Mouse (Mus musculus) heart, embryonic 12.5 days (tissue): ENCODE measurements around the gene Mad1l1. TPM values are rescaled to one million over a fixed set of nuclear protein-coding genes. Genes with fewer than 3 reads are reported as not detected.

Experiments
- ATAC-seq: fragments of 200-750 bp; cut with Nextera tagmentation; 2 replicates; pipeline ENCODE4 v1.8.0; 2017; ENCODE audit warnings: moderate TSS enrichment, moderate library complexity; ENCODE audit not compliant: insufficient number of reproducible peaks, low FRiP score
- H3K27ac ChIP-seq: fragments of 300-500 bp; sonication (generic); 2 replicates; pipeline ENCODE4 v1.5.1; 2016; ENCODE audit warnings: mild to moderate bottlenecking, moderate library complexity; ENCODE audit not compliant: poor library complexity, severe bottlenecking
- H3K27me3 ChIP-seq: fragments of 300-500 bp; sonication (generic); replicated peaks from 2 replicates; pipeline ENCODE4 v1.6.1; 2016; ENCODE audit warnings: mild to moderate bottlenecking, moderate library complexity
- H3K36me3 ChIP-seq: fragments of 300-500 bp; sonication (generic); 2 replicates; pipeline ENCODE4 v1.6.1; 2016; ENCODE audit warnings: mild to moderate bottlenecking, moderate library complexity
- H3K4me1 ChIP-seq: fragments of 300-500 bp; sonication (generic); replicated peaks from 2 replicates; pipeline ENCODE4 v1.6.1; 2016; ENCODE audit warnings: mild to moderate bottlenecking
- H3K4me2 ChIP-seq: fragments of 300-500 bp; sonication (generic); 2 replicates; pipeline ENCODE4 v1.6.1; 2016; ENCODE audit warnings: mild to moderate bottlenecking, moderate library complexity
- H3K4me3 ChIP-seq: fragments of 300-500 bp; sonication (generic); 2 replicates; pipeline ENCODE4 v1.5.1; 2016; ENCODE audit warnings: mild to moderate bottlenecking
- H3K9ac ChIP-seq: fragments of 300-500 bp; sonication (generic); 2 replicates; pipeline ENCODE4 v1.6.1; 2016; ENCODE audit warnings: mild to moderate bottlenecking, moderate library complexity
- H3K9me3 ChIP-seq: fragments of 300-500 bp; sonication (generic); replicated peaks from 2 replicates; pipeline ENCODE4 v1.6.1; 2016; ENCODE audit warnings: mild to moderate bottlenecking, moderate library complexity
- WGBS: fragments of 180-500 bp; shearing (Covaris S2); methylation state at CpG from one replicate; pipeline ENCODE4 v1.1.7; 2016; 5-methylcytosine and 5-hydroxymethylcytosine counted together
- polyA plus RNA-seq: library from polyadenylated mRNA; unstranded; fragments of >200 nt; fragmentation: Nextera tagmentation; extraction: Ambion mirVana; gene quantifications from 2 replicates; pipeline ENCODE4 v1.2.1, GENCODE M21; 2016

Gene Mad1l1
- polyA plus RNA-seq, 1 experiment from 2014 or later = 26.3 TPM

DNA sequence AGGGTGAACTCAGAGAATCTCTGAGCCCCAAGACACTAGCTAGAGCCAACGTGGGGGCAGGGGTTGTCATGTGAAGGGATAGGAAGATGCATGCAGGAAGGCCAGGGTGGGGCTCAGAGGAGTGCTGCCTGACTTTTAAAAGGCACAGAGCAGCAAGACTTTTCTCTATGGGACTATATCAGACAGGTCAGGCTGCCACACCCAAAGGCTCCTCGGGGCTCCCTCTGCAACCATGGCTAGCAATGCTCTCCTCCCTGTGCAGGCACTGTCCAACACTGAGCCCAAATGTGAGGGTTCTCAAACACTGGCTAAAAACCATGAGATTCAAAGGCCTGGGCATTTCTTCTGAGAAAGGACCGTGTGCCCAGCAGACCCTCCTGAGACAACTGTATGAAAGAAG is 82.5 kb downstream of the Mad1l1 start:
- 71% methylated on average over 3 of the region's 3 CpGs for WGBS
- Histone ChIP-seq H3K27me3 (peaks cover 5% of the 10 kb centered on the region; the same call in 1 of the 2 replicates), H3K4me1 (no peaks in the 10 kb centered on the region; the same call in 1 of the 2 replicates), H3K9me3 (no peaks in the 10 kb centered on the region), H3K27ac (no peak overlapping the region), H3K36me3 (no peaks in the 10 kb centered on the region; the same call in 1 of the 2 replicates), H3K9ac (no peak overlapping the region), H3K4me2 (no peak overlapping the region), H3K4me3 (no peak overlapping the region)
- no peak for ATAC-seq

DNA sequence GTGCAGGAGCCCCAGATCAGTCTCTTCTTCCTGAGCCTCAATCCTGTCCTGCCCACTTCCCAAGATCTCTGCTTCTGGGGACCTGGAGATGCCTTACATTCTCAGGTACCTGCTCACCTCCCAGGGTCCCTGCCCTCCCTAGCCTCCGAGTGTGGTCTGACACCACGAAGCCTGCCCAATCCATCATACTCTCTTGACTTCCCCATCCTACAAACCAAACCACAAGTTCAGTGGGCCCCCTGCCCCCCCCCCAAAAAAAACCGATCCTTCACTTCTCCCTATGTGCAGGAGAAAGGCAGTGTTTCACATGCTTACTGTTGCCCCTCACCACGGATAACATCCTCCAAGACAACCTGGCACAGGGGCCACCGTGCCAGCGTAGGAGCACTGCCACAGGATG is 90.5 kb downstream of the Mad1l1 start:
- Histone ChIP-seq H3K36me3 (no peaks in the 10 kb centered on the region), H3K4me2 (no peak overlapping the region), H3K9me3 (no peaks in the 10 kb centered on the region), H3K27me3 (no peaks in the 10 kb centered on the region), H3K27ac (no peak overlapping the region), H3K9ac (no peak overlapping the region), H3K4me1 (0 out of 2 replicates have a peak, but pooled peaks cover 3% of the 10 kb centered on the region), H3K4me3 (no peak overlapping the region)
- WGBS = 81% methylated on average over 6 of the region's 6 CpGs
- no peak for ATAC-seq

DNA sequence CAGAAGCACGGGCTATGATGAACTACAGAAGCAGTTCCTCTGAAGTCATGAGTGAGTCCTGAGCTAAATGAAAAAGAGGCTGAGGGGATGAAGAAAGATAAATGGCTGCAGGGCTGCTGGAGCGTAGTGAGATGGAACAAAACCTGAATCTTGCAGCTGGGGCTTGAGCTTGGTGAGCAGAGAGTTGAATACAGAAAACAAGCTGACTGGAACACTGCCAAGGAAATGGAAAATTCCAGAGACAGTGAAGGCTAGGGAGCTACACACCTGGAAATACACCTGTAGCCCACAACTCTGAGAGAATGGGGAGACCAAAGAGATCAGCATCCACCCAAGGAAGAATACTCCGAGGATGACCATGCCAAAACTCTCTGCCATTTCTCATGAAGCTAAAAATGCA is 93.0 kb downstream of the Mad1l1 start:
- 89% methylated on average over 3 of the region's 3 CpGs for WGBS

DNA sequence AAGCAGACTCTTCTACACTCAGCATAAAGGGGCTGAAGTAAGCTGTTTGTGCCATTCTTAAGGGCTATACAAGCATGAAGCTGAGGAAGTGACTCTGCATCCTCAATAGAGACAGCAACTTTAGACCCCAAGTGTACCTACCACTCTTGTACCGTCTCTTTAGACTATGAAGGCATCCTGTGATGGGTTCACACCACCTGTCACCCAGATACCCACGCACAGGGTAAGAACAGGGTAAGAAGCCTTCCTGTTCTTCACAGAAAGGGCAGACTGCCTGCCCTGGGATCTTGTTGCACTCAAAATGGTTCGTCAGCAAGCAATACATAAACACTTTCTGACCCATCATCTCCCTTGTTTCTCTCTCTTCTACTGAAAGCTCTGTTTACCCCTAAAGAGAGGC is 94.5 kb downstream of the Mad1l1 start:
- Histone ChIP-seq H3K36me3 (no peaks in the 10 kb centered on the region), H3K27me3 (0 out of 2 replicates have a peak, but pooled peaks cover under 1% of the 10 kb centered on the region), H3K27ac (no peak overlapping the region), H3K9me3 (no peaks in the 10 kb centered on the region), H3K4me2 (no peak overlapping the region), H3K4me3 (no peak overlapping the region), H3K9ac (no peak overlapping the region), H3K4me1 (0 out of 2 replicates have a peak, but pooled peaks cover 3% of the 10 kb centered on the region)
- WGBS = 89% methylated on average over 3 of the region's 3 CpGs
- ATAC-seq = no peak

More for the DNA sequence above, 93.0 kb downstream of the Mad1l1 start:
- no peaks in the 10 kb centered on the region for H3K9me3 ChIP-seq
- H3K4me1 ChIP-seq = 0 out of 2 replicates have a peak, but pooled peaks cover 3% of the 10 kb centered on the region
- H3K4me3 ChIP-seq = no peak overlapping the region
- no peaks in the 10 kb centered on the region for H3K36me3 ChIP-seq
- no peak overlapping the region for H3K9ac ChIP-seq
- ATAC-seq = no peak
- no peak overlapping the region for H3K4me2 ChIP-seq
- no peak overlapping the region for H3K27ac ChIP-seq
- H3K27me3 ChIP-seq = no peaks in the 10 kb centered on the region

DNA sequence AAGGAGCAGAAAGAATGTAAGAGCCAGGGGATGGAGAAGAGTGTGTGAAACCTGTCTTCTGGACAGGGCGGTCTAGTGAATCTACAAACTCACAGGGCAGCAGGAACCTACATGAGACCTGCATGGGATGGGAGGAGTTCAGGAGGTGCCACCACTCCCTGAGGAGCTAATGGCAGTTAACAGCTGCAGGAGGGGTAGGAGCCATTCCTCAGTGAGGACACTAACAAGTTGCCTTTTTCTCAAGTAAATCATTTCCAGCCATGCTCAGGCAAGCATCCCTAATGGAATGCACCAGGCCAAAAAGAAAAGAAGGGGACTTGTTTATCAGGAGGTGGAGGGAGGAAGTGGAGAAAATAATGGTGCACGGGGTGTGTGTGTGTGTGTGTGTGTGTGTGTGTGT is 95.5 kb downstream of the Mad1l1 start:
- ATAC-seq = no peak
- no peak overlapping the region for H3K4me2 ChIP-seq
- 0 out of 2 replicates have a peak, but pooled peaks cover 4% of the 10 kb centered on the region for H3K27me3 ChIP-seq
- peaks cover 12% of the 10 kb centered on the region for H3K4me1 ChIP-seq
- no peak overlapping the region for H3K27ac ChIP-seq
- 76% methylated on average over 2 of the region's 2 CpGs for WGBS
- no peaks in the 10 kb centered on the region for H3K36me3 ChIP-seq
- H3K4me3 ChIP-seq = no peak overlapping the region
- no peak overlapping the region for H3K9ac ChIP-seq
- H3K9me3 ChIP-seq = no peaks in the 10 kb centered on the region

DNA sequence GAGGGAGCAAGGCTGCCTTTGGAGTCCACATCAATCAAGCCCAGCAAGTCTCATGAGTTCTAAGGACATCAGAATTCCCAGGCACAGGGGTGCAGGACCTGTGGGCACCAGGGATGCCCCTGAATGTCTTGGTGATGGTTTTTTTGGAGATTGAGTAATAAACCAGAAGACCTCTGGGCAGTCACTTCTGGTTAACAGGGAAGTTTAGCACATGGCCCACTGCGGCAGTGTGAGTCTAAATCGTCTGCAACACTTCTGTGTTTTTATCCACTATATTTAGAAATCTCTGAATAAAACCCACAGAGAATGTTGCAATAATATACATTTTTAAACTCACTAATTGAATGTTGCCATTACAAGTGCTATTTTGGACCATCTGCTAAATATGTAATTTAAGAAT is 96.2 kb downstream of the Mad1l1 start:
- 79% methylated on average over 2 of the region's 2 CpGs for WGBS
- no peaks in the 10 kb centered on the region for H3K36me3 ChIP-seq
- peaks cover 14% of the 10 kb centered on the region for H3K4me1 ChIP-seq
- no peaks in the 10 kb centered on the region for H3K9me3 ChIP-seq
- no peak overlapping the region for H3K4me2 ChIP-seq
- H3K27me3 ChIP-seq = 0 out of 2 replicates have a peak, but pooled peaks cover 4% of the 10 kb centered on the region
- H3K9ac ChIP-seq = no peak overlapping the region
- no peak for ATAC-seq
- no peak overlapping the region for H3K4me3 ChIP-seq
- no peak overlapping the region for H3K27ac ChIP-seq

DNA sequence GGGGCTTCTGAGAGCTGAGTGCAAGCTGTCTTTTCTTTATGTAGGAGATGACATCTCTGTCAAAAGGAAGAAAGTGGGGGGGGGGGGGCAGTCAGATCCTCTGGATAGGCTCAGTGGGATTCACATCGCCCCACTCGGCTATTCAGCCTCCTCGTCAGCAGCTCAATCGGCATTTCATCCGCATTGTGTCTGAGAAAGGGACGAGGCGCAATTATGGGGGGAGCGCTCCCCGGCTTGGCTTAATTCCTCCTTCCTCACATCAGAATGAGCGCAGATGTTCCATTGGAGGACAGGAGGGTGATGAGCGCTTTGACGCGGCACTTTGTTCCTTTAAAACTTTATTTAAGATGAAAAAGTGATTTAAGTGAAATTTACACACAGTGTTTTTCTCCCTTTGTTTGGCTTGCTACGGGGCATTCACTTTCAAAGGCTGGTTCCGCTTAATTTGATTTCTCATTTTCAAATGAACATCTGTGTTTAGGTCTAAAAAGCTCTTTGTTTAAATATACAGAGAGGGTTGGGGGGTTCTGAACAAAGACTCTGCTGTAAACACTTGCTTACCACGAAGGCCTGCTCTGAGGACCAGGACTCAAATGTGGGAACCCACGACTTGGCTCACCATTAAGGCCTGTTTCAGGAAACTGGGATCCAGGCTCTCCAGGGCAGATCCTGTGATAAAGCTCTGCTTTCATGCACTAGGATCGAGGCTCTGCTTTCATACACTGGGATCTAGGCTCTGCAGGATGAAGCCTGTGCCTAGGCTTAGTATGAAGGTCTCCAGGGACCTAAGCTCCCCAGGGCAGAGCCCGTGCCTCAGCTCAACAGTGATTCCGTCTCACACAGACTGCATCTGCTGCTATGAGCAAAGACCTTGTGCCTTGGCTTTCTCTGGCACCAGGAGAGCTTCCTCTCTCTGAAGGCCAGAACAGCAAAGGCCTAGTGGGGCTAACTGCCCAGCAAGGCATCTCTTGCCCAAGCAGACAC is 98.0 kb downstream of the Mad1l1 start:
- ATAC-seq = no peak
- Histone ChIP-seq H3K4me2 (no peak overlapping the region), H3K27ac (no peak overlapping the region), H3K27me3 (0 out of 2 replicates have a peak, but pooled peaks cover 6% of the 10 kb centered on the region), H3K9me3 (no peaks in the 10 kb centered on the region), H3K4me3 (no peak overlapping the region), H3K4me1 (peaks cover 14% of the 10 kb centered on the region), H3K9ac (no peak overlapping the region), H3K36me3 (no peaks in the 10 kb centered on the region)
- 88% methylated on average over 20 of the region's 20 CpGs for WGBS

DNA sequence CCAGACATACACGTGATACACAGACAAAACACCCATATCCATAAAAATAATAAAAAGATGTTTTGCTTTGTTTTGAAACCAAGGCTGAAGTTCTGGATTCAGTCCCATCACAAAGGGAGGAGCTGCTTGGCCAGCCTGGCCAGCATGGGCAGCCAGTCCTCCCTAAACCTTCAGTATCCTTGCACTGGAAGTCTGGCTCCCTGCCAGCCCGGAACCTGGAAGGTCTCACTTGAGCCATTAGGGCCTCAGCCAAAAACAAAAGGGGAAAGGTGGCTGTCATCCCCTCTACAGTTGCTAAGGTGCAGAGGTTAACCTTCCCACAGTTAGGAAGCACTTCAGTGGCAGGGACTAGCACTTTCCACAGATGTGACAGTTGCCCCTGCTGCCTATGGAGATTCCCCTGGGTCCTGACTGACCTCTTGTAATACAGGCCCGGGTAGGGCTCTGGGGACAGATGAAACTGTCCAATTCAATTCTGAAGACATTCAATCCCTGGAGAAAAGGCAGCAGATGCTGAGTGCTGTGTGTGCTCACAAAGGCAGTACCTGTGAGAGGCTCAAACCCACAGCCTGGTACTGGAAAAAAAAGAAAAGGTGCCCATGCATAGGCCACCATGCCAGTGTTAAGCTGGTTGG is 100.2 kb downstream of the Mad1l1 start:
- Histone ChIP-seq H3K9me3 (no peaks in the 10 kb centered on the region), H3K4me2 (no peak overlapping the region), H3K36me3 (no peaks in the 10 kb centered on the region), H3K27ac (no peak overlapping the region), H3K4me1 (peaks cover 24% of the 10 kb centered on the region), H3K4me3 (no peak overlapping the region), H3K27me3 (0 out of 2 replicates have a peak, but pooled peaks cover 6% of the 10 kb centered on the region), H3K9ac (no peak overlapping the region)
- WGBS = 80% methylated on average over 3 of the region's 3 CpGs
- 0 out of 2 replicates have a peak, but pooled peaks have one; percentile 13 for ATAC-seq

DNA sequence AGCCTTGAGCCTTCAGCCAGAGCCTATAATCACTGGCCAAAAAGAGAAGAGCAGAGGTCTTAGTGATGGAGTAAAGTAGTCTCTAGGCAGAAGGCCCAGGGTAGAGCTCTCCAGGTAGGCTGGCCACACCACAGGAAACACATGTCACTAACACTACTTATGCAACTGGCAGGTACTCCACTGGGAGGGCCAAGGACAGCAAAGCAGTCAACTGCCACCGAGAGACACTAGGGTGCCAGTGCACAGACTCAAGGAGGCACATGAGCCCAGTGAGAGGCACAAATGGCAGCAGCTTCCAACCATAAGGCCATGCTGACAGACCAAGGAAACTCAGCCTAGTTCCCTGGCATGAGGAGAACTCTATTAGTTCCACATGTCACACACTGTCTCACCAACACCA is 102.1 kb downstream of the Mad1l1 start:
- H3K27ac ChIP-seq = no peak overlapping the region
- no peak overlapping the region for H3K4me3 ChIP-seq
- no peak for ATAC-seq
- H3K4me2 ChIP-seq = no peak overlapping the region
- peaks cover 24% of the 10 kb centered on the region for H3K4me1 ChIP-seq
- H3K9me3 ChIP-seq = no peaks in the 10 kb centered on the region
- H3K27me3 ChIP-seq = 0 out of 2 replicates have a peak, but pooled peaks cover 6% of the 10 kb centered on the region
- no peak overlapping the region for H3K9ac ChIP-seq
- no peaks in the 10 kb centered on the region for H3K36me3 ChIP-seq
- WGBS = 85% methylated on average over 1 of the region's 1 CpGs

DNA sequence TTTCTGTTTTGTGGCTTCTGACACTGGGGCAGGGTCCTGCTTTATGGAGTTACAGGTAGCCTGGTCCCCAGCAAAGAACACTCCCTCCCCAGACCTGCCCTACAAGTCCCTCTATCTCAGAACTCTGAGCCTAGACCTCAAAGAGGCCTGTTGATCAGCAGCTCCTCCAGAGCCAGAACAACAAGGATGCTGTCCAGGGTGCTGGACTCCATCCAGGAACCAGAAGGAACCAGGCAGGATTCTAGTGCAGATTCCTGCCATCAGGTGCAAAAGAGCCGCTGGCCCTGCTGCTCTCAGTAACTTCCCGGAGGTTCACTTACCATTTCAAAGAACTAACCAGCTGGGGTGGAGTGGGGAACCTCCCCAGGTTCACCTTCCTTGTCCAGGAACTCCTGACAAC is 103.5 kb downstream of the Mad1l1 start:
- Histone ChIP-seq H3K27ac (no peak overlapping the region), H3K4me2 (no peak overlapping the region), H3K9ac (no peak overlapping the region), H3K36me3 (no peaks in the 10 kb centered on the region), H3K4me1 (peaks cover 24% of the 10 kb centered on the region), H3K27me3 (0 out of 2 replicates have a peak, but pooled peaks cover 6% of the 10 kb centered on the region), H3K9me3 (no peaks in the 10 kb centered on the region), H3K4me3 (no peak overlapping the region)
- no peak for ATAC-seq
- WGBS = 21% methylated on average over 2 of the region's 2 CpGs

DNA sequence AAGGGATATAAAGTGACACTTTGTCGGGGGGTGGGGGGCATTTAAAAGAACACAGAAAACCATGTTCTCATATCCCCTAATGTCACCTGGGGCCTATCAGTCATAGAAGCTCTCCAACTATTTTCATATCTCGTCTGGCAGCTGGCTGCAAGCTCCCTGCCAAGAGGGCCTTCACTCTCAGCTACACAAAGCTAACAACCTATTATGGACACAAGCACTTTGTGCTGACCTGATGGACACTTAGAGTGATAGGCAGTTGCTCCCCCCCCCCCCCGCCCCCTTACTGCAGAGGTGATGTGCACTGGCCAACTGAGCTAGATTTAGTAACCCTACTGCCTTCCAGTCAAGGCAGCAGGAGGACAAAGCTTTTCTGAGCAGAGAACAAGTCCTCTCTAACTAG is 104.3 kb downstream of the Mad1l1 start:
- H3K4me1 ChIP-seq = peaks cover 24% of the 10 kb centered on the region
- WGBS = 55% methylated on average over 3 of the region's 3 CpGs
- H3K27ac ChIP-seq = no peak overlapping the region
- no peaks in the 10 kb centered on the region for H3K9me3 ChIP-seq
- H3K9ac ChIP-seq = no peak overlapping the region
- no peak overlapping the region for H3K4me2 ChIP-seq
- 0 out of 2 replicates have a peak, but pooled peaks cover 6% of the 10 kb centered on the region for H3K27me3 ChIP-seq
- no peaks in the 10 kb centered on the region for H3K36me3 ChIP-seq
- H3K4me3 ChIP-seq = no peak overlapping the region
- no peak for ATAC-seq
